Mouse (Mus musculus): ENCODE measurements around the gene 4930518I15Rik. TPM values are rescaled to one million over a fixed set of nuclear protein-coding genes. Genes with fewer than 3 reads are reported as not detected.
"Not testable (repeated sequence)": the region's sequence is repeated elsewhere in the genome, so short reads cannot be mapped to it uniquely, and the experiment has no call there.

The 4930518I15Rik gene
- polyA plus RNA-seq, 1 experiment from 2014 or later = 10.7 TPM

DNA sequence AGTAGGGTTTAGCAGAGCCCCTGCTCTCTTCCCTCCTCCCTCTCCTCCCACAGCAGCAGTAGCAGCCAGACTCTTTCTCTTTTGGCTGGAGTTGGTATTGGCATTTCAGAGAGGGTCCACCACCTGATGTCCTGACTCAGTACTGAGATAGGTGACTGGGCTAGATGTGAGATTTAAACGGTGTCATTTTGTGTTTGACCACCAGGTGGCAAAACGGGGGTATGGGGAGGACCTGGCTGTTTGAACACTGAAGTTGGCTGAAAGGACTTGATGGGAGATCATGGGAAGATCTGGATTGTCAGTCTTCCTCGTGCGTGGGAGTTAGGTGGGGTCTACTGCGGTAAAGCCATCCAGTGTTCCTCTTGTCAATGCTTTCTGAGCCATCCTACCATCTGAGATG is 15.9 kb upstream of the 4930518I15Rik start:
- Histone ChIP-seq H3K9ac (no peak overlapping the region), H3K9me3 (replicated peaks) (no peaks in the 10 kb centered on the region), H3K36me3 (peaks cover 61% of the 10 kb centered on the region), H3K4me3 (no peak overlapping the region), H3K4me2 (replicated peaks) (no peak overlapping the region), H3K27ac (no peak overlapping the region), H3K27me3 (no peaks in the 10 kb centered on the region), H3K4me1 (peaks cover 4% of the 10 kb centered on the region)
- 42% methylated on average over 5 of the region's 5 CpGs for WGBS
- no peak for ATAC-seq (ENCODE audit: low FRiP score)

DNA sequence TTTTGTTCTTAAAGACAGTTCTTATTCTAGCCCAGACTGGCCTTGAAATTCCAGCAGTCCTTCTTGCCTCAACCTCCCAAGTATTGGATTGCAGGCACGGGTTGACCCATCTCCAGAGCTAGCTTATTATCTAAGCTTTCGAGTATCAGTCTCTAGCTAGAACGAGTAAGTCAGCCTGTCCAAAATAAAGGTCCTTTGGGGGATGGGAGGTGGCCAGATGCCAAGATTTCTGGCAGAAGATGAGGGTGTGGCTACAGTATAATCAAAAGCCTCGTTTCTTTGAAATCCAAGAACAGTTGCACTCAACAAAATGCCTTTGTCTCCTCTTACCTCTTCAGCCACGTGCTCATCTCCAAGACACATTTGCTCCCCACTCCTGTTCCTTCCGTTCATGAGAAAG is 12.8 kb upstream of the 4930518I15Rik start:
- Histone ChIP-seq H3K4me1 (peaks cover 4% of the 10 kb centered on the region), H3K27ac (no peak overlapping the region), H3K4me2 (replicated peaks) (no peak overlapping the region), H3K27me3 (no peaks in the 10 kb centered on the region), H3K36me3 (peaks cover 88% of the 10 kb centered on the region), H3K4me3 (no peak overlapping the region), H3K9me3 (replicated peaks) (no peaks in the 10 kb centered on the region), H3K9ac (no peak overlapping the region)
- no peak for ATAC-seq (ENCODE audit: low FRiP score)
- 72% methylated on average over 6 of the region's 6 CpGs for WGBS

DNA sequence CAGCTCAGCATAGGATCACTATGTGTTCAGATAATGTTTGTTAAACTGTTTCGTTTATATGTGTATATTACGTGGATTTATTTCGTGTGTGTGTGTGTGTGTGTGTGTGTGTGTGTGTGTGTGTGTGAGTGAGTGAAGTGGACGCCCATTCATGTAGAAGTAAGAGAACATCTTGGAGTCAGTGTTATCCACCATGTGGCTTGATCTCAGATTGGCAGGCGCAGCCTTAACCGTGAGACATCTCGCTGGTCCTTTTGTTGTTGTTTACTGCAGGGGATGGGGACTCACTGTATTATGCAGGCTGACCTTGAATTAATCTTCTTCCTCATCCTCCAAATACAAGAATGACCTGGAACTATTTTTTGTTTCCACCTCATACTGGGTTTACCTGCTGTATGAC is 11.8 kb upstream of the 4930518I15Rik start:
- Histone ChIP-seq H3K27me3 (no peaks in the 10 kb centered on the region), H3K36me3 (peaks cover 82% of the 10 kb centered on the region), H3K9me3 (replicated peaks) (no peaks in the 10 kb centered on the region), H3K27ac (no peak overlapping the region), H3K4me1 (peaks cover 5% of the 10 kb centered on the region), H3K9ac (no peak overlapping the region), H3K4me2 (replicated peaks) (no peak overlapping the region), H3K4me3 (no peak overlapping the region)
- WGBS = 91% methylated on average over 7 of the region's 7 CpGs
- no peak for ATAC-seq (ENCODE audit: low FRiP score)

DNA sequence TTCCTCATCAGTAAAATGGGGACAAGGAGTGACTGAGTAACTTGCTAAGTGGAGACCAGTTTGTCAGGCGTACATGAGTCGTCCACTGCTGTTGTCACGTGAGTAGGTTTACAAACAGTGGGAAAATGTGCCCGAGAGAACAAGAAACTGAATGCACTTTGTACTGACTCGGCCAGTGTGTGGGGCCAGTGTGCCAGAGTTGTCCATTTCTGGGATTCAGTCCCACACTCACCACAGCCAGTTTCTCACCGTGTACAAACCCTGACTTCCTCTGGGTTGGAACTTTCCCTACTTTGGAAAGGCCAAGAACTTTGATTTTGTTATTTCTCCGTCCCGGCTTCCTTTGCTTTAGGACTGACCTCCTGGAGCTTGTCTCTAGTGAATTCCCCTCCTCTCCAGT is 11.2 kb upstream of the 4930518I15Rik start:
- ATAC-seq (ENCODE audit: low FRiP score) = no peak

DNA sequence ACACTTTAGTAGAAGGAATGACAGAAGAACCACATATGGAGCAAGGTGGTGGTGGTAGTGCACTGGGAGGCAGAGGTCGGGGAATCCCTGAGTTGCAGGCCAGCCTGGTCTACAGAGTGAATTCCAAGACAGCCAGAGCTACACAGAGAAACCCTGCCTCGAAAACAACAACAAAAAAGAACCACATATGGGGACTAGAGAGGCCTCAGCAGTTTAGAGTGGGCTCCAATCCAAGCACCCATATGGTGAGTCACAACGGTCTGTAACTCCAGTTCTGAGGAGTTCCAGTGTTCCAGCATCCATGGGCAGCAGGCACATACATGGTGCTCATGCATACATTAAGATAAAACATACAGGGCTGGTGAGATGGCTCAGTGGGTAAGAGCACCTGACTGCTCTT is 6.7 kb upstream of the 4930518I15Rik start:
- Histone ChIP-seq H3K27me3 (no peaks in the 10 kb centered on the region), H3K4me2 (replicated peaks) (peak overlapping the region; percentile 90), H3K4me1 (peaks cover 20% of the 10 kb centered on the region), H3K4me3 (0 out of 2 replicates have a peak overlapping the region, but pooled peaks have one; percentile 96), H3K36me3 (peaks cover 38% of the 10 kb centered on the region), H3K9ac (no peak overlapping the region; the same call in 1 of the 2 replicates), H3K9me3 (replicated peaks) (no peaks in the 10 kb centered on the region), H3K27ac (no peak overlapping the region)
- ATAC-seq (ENCODE audit: low FRiP score) = no peak
- whole genome bisulfite sequencing = 84% methylated on average over 3 of the region's 3 CpGs

More for the DNA sequence above, 11.2 kb upstream of the 4930518I15Rik start:
- H3K36me3 ChIP-seq = peaks cover 76% of the 10 kb centered on the region
- no peaks in the 10 kb centered on the region for H3K27me3 ChIP-seq
- H3K4me3 ChIP-seq = no peak overlapping the region
- no peak overlapping the region for H3K27ac ChIP-seq
- no peak overlapping the region for H3K9ac ChIP-seq
- H3K9me3 ChIP-seq (replicated peaks) = no peaks in the 10 kb centered on the region
- H3K4me1 ChIP-seq = peaks cover 11% of the 10 kb centered on the region
- 94% methylated on average over 8 of the region's 8 CpGs for WGBS
- no peak overlapping the region for H3K4me2 ChIP-seq (replicated peaks)

DNA sequence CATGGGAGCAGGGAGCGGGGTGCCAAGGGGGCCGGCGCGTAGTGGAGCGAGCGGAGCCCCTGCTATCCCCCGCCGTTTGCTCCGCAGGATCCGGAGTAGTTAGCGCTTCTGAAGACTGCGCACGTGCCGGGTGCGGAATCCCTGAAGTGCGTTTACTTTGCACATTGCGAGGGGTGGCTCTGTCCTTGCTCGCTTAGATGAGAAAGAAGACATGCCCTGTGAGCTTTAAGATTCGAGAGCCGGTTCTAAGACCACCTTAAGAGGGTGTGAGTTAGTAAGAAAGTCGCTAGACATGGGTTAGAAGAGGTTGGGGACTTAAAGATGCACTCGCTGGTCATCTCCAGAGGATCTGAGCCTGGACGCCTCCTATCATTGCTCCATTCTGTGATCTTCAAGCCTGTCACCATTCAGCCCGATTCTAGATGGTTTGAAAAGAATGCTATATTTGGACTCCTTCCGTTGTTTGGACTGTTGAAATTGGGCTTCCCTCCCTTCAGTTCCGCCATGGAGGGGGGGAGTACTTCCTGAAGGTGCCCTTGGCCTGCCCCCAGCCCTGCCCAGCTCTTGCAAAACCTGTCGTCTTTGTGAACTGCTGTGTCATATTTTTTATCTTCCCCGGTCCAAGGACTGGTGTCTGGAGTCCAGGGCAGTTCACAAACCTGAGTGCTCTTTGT is 5.9 kb upstream of the 4930518I15Rik start:
- H3K9ac ChIP-seq = peak overlapping the region; percentile 96
- H3K27me3 ChIP-seq = no peaks in the 10 kb centered on the region
- H3K27ac ChIP-seq = peak overlapping the region; percentile 87
- ATAC-seq (ENCODE audit: low FRiP score) = no peak
- no peaks in the 10 kb centered on the region for H3K9me3 ChIP-seq (replicated peaks)
- WGBS = 4% methylated on average over 28 of the region's 28 CpGs
- H3K36me3 ChIP-seq = peaks cover 31% of the 10 kb centered on the region
- peak overlapping the region; percentile 90 for H3K4me2 ChIP-seq (replicated peaks)
- peak overlapping the region; percentile 96 for H3K4me3 ChIP-seq
- peaks cover 20% of the 10 kb centered on the region for H3K4me1 ChIP-seq

DNA sequence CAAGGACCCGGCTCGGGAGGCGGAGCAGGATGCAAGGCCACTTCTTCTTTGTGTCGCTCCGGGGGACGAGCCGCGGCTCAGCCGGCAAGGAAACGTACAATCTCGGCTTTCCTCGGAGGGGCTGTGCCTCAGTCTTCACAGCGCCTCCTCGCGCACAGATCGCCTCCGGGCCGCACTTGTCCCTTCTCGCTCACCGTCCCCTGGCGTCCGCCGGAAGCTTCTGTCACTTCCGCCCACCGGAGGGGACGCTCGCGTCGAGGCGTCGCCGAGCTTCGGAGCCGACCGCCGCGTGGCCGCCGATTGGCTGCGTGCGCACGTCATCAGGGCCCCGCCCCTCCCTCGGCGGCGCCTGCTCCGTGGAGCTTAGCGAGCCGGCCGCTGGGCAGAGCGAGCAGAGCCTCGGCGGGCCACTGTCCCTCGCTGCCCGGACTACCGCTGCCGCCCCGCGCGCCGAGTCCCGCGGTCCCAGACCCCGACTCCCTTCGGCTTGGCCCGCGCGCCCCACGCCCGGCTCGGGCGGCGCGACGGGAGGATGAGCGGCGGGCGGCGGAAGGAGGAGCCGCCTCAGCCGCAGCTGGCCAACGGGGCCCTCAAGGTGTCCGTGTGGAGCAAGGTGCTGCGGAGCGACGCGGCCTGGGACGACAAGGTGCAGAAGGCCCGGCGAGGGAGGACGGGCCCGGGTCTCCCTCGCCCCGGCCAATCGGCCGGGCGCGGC is 5.2 kb upstream of the 4930518I15Rik start, which contains the start of gene Rab5if:
Gene Rab5if (plus strand): TSS at position 357 of the 715 bp plus-strand sequence.
- Histone ChIP-seq H3K27me3 (no peaks in the 10 kb centered on the region), H3K4me2 (replicated peaks) (peak within 1 kb of the TSS; percentile 90), H3K36me3 (peaks cover 29% of the 10 kb centered on the region), H3K4me3 (peak within 1 kb of the TSS; percentile 96), H3K9ac (peak within 1 kb of the TSS; percentile 96), H3K4me1 (peaks cover 20% of the 10 kb centered on the region), H3K27ac (peak within 1 kb of the TSS; percentile 92), H3K9me3 (replicated peaks) (no peaks in the 10 kb centered on the region)
- under 1% methylated on average over 82 of the region's 98 CpGs for WGBS
- peak; percentile 96 for ATAC-seq (ENCODE audit: low FRiP score)

DNA sequence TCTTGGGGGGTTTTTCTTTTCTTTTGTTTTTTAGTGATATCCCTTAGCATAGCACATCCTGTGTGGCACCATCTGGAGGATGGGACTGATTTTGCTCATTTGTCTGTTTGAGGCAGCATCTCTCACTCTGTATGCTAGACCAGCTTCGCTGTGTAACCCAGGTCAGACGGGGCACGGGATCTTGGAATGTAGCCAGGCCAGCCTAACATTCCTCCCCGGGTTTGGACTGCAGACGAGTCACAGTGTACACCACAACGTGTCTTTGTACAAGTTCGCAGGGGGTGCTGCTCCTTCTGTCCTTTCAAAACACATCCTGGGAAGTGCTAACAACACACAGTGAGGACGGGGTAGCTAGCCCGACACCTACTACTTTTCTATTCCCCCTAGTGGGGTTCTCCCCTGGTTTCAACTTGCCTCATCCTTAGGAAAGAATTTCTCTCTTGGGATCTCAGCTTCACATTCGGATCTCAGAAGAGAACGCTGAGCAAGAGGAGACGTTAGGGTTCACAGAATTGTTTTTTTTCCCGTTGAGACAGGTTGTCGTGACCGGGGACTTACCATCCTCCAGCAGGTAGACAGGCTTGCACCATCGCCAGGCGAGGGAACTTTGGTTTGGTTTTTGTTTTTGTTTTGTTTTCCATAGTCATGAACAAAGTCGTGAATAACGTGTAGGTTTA is 4.4 kb upstream of the 4930518I15Rik start:
- Histone ChIP-seq H3K4me3 (peak overlapping the region; percentile 96), H3K27ac (peak overlapping the region; percentile 92), H3K36me3 (peaks cover 25% of the 10 kb centered on the region), H3K27me3 (no peaks in the 10 kb centered on the region), H3K9ac (peak overlapping the region; percentile 80), H3K4me2 (replicated peaks) (peak overlapping the region; percentile 75), H3K9me3 (replicated peaks) (no peaks in the 10 kb centered on the region), H3K4me1 (peaks cover 20% of the 10 kb centered on the region)
- under 1% methylated on average over 19 of the region's 19 CpGs for WGBS
- peak; percentile 29 for ATAC-seq (ENCODE audit: low FRiP score)

DNA sequence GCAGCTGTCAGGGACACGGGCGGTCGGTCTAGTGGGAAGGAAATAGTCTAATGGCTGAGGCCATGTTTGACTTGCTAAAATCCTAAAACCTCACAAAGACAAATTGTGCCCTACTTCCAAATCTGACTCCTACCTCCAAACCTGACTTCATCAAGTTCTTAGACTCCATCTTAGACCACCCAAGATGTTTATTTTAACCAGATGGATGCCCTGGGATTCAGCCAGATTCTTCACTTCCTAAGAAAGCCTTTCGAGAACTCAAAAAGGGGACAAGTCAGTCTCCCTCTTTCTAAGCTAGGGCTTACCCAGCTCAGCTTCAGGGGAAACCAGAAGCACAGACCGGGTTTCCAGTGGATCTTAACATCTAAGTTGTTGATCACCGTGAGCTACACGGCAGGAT is 925 bp upstream of the 4930518I15Rik start:
- no peak for ATAC-seq (ENCODE audit: low FRiP score)
- Histone ChIP-seq H3K9ac (no peak overlapping the region), H3K36me3 (peaks cover 16% of the 10 kb centered on the region), H3K4me2 (replicated peaks) (no peak overlapping the region), H3K27me3 (no peaks in the 10 kb centered on the region), H3K4me1 (peaks cover 11% of the 10 kb centered on the region), H3K4me3 (no peak overlapping the region), H3K9me3 (replicated peaks) (no peaks in the 10 kb centered on the region), H3K27ac (no peak overlapping the region)
- 87% methylated on average over 7 of the region's 7 CpGs for WGBS

DNA sequence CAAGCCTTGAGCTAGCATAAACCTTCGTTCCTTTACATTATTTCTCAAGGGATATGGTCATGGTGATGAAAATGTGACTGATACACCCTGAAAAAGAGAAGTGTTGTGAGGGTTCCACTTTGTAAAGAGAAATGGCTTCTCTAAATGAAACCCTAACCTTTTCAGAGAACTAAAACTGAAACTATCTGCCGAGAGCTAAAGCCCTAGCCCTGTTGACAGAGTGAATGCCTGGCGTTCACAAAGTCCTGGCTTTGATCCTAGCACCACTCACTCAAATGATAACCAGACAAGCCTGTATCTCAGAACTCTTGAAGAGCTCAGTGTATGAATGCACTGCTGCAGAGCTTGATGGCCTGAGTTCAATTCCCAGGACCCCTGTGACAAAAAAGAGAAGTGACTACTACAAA is 358 bp downstream of the 4930518I15Rik start:
- H3K27me3 ChIP-seq = no peaks in the 10 kb centered on the region
- H3K9ac ChIP-seq = no peak overlapping the region
- no peak for ATAC-seq (ENCODE audit: low FRiP score)
- H3K27ac ChIP-seq = no peak overlapping the region
- no peak overlapping the region for H3K4me2 ChIP-seq (replicated peaks)
- 92% methylated on average over 3 of the region's 3 CpGs for WGBS
- H3K9me3 ChIP-seq (replicated peaks) = no peaks in the 10 kb centered on the region
- H3K4me3 ChIP-seq = no peak overlapping the region
- peaks cover 8% of the 10 kb centered on the region for H3K4me1 ChIP-seq
- H3K36me3 ChIP-seq = peaks cover 20% of the 10 kb centered on the region

DNA sequence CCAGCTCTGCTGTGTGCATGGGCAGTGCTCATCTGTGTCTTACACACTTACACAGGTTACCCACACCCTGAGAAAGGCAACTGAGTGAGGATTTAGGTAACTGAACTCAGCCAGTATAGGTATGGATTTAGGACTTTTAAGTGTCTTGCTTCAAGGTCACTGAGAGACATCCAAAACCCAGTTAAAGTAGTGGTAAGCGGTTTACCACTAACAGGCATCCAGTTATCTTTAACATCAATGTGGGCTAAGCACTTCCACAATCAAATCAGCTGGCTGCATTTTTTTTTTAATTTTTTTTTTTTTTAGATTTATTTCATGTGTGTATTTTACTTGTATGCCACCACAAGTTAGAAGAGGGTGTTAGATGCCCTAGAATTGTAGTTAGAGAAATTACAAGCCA is 1.4 kb downstream of the 4930518I15Rik start:
- no peaks in the 10 kb centered on the region for H3K9me3 ChIP-seq (replicated peaks)
- ATAC-seq (ENCODE audit: low FRiP score) = no peak
- H3K36me3 ChIP-seq = peaks cover 31% of the 10 kb centered on the region
- peaks cover 5% of the 10 kb centered on the region for H3K4me1 ChIP-seq
- WGBS = 97% methylated on average over 1 of the region's 1 CpGs
- H3K9ac ChIP-seq = no peak overlapping the region
- H3K27ac ChIP-seq = no peak overlapping the region
- H3K4me2 ChIP-seq (replicated peaks) = no peak overlapping the region
- no peak overlapping the region for H3K4me3 ChIP-seq
- no peaks in the 10 kb centered on the region for H3K27me3 ChIP-seq

DNA sequence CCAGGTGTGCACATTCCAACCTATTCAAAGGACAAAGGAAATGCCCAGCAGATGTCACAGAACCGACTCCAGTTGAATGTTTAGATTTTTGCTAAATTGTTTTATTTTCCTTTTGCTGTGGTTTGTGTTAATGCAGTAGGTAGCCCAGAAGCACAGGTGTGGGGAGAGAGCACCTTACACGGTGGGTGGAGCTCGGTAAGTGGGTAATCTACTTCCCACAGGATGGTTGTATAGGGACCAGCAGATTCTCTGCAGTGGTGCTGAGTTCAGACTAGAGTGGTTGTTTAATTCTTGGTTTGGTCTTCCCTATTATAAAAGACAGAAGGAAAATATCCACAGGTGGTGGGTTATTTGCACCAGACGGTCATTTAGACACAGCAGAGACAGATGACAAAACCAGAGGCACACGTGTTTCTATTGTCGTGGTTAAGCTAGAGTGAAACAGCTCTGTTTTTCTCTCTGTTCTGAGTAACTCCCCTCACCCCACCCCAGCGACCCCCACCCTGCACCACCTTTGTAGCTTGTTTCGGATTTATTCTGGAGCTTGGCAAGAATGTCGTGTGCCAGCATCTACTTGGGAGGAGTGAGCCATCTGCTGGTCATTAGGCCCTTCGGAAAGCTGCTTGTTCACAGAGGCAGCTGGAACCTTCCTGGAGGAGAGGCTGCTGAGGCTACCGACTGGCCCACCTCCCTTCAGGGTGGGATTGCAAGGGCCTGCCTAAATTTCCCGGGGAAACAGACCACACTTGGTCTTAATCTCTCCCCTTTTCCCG is 3.6 kb downstream of the 4930518I15Rik start:
- not testable (repeated sequence) for H3K9ac ChIP-seq; H3K4me2 ChIP-seq (replicated peaks); H3K4me1 ChIP-seq; H3K4me3 ChIP-seq; ATAC-seq (ENCODE audit: low FRiP score); H3K27ac ChIP-seq; H3K27me3 ChIP-seq; H3K9me3 ChIP-seq (replicated peaks)
- 51% methylated on average over 13 of the region's 13 CpGs for WGBS
- H3K36me3 ChIP-seq = peaks cover 41% of the 10 kb centered on the region
